Mouse (Mus musculus) thymus, adult 18-20 months (tissue): Measurements from ENCODE around the gene Acadl.

Source experiments
- DNase-seq, 2 experiments: peaks; one replicate each; pipeline ENCODE4 v3.0.0; 2022; ENCODE audit warnings: mixed read lengths in 2 of 2

The Acadl gene

DNA sequence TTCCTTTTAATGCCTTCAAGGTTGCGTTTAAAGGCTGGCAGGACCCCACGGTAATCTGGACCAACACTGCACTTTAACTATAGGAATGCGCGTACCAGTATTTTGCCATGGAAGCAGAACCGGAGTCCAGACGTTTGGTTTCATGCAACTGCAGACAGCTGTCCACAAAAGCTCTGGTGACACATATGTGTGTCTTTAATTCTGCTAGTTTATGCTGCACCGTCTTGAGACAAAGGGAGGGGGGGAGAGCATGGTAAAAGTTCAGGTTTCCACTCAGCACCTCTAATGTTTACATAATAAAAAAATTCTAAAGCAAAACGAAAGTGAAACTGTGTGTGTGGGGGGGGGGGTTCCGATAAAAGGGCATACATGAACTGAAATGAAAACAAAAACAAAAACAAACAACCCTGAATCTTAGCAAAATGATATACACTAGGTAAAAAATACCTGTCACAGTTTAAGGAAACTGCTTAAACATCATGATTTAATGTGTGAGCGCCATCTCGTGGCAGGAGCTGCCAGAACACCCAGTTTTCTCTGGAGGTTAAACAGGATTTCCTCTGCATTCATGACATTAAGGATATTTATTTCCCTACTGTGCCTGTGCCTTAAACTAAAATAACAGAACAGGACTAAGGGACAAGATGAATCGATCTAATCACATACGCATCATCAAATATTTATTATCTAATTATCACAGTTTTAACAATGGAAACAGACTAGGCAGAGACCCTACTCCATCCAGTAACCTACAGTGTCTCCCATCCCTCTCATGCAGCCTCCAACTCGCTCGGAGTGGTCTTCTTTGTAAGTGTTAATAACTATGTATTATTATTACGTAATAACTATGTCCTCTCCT lies 24.7 kb downstream of the Acadl start:
- peak; percentile 48 to 58 for DNase-seq

DNA sequence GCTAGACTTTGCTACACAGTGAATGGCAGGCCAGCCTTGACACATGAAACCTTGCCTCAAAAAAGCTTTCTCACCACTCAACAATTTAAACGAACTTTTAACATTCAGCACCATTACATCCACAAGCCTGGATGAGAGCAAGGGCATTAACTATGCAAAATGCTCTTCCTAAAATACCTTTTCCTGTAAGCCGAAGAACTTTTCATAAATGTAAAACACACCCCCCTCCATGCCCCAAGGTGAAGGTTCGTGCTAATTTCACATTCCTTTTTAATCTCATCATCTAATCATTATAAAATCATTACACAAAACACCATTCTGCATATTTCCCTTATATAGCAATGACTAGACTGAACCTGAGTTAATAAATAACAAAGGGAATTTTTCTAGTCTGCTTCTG lies 25.9 kb downstream of the Acadl start:
- DNase-seq = no peak

DNA sequence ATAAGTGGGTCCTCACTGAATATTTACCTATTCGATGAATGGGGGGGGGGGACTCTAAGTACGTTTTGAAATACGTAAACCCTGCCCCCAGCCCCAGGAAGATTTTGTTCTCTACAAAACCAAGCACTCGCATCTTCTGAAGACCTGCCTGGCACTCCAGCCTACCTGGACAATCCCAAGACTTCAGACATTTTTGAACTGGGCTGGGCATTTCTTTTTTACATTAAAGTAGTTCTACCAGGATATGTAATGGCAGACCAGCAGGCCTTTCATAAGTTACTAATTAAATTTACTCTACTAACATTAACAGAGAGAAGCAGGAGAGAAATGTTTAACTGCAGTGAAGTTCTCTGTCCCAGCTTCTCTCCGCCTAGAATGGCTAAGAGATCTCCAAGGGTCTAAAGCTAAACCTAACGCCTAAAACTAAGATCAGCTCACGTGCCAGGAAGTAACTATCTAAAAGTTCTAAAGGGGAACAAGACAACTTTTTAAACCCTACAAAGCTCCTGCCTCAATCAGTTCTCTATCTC lies 30.4 kb downstream of the Acadl start:
- no peak for DNase-seq

DNA sequence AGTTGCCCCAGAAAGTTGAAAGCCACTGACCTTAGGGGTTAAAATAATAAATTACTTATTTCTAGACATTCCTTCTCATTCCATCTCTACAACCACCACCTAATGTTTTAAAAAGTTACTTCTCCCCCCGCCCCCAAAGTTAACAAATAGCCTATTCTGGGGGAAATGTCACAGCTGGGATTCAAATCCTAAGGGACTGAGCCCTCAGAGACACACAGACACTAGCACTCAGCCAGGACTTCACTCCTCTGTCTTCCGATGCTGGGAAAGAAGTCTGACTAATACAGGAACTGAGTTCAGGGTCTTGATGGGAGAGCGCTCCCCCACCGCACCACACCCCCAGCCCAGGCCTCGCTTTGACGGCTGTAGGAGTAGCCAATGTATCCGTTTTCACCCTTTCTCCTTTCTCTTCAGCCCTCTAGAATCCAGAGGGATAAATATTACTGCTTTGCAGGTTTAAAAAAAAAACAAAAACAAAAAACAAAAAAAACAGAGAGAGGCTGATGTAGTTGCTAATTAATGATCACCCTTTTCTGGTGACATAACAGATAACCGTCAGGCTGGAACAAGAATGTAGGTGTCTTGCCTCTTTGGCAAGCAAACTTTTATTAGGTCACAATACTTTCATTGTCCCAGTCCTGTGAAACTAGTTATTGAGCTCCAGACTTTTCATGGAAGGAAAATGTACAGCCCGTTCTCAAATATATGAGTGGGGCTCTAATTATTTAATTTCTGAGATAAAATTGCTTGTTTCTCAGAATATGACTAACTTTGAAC lies 31.1 kb downstream of the Acadl start:
- DNase-seq = no peak

DNA sequence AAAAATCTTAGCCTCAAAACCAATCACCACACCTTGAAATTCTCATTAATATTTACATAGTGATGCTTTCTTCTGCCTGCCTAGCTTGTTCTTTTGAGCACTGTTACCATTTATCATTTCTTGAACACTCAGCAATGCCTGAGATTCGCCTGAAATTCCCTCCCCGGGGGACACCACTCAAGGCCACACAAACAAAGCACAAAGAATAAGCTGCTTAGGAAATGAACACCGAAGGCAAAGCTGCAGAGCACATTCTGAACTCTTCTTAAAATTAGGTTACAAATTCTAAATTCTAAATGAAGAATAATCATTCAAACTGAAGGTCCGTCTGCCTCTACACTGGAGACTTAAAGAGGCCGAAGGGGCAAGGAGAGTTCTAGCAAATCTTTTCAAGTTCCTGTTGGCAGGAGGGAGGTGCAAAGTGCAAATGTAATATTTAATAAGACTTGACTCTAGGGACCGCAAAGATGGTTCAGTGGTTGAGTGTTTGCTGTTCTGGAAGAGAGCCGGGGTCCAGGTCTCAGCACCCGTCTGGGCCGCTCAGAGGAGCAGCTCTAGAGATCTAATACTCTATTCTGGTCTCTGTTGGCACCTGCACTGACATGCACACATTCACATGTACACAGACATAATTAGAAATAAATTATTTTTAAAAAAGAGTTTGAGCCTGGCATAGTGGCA lies 33.5 kb downstream of the Acadl start:
- no peak for DNase-seq

DNA sequence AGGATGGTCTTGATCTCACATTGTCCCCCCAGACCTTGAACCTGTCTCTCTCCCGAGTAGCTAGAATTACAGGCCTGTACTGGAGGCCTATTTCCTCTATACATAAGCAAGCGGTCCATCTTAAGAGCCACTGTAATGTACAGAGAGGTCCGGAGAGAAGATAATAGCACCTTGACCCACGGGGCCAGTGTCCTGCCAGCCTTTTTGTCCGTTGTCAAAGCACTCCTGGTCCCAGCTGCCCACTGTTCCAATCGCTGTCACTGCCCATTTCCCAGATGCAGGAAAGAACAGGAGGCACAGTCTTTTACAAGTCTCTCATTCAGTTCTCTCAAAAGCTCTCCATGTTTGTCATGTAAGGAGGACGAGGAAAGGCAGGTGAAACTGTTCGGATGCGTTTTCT lies 41.1 kb downstream of the Acadl start:
- DNase-seq = no peak

DNA sequence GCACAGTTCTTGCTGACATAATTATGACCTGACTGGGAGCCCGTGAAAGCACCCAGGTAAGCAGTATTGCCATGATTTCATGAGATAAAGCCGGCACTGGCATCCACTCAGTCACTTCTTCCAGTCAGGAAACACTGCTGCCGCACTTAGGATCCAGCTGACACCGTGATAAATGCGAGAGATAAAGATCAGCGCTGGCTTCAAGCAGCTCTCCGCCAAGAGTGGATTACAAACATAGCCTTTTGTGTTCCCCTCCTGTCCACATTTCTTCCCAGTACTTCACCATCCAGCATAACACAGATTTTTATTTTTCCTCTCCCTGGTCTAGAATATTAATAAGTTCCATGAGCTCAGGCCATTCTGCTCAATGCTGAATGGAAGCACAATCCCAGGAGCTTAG lies 42.8 kb downstream of the Acadl start:
- no peak for DNase-seq

DNA sequence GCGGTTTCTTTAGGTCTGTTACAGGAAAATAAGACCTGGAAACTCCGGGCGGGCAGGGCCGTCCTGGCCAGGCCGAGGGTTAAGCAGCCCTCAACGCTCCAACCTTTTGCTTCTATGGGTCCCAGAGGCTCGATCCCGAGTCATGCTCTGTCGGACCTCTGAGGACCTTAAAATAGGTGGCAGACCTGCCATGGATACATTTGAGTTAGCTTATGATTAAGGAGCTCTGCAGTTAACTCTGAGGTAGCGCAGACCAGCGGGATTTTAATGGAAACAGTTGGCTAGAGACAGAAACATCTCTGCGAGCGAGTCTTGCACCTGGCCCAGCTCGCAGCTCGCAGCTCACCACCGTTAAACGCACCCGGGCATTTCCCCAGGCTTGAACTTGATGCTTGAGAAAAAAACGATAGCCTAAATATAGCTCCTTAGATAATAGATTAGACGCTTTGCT lies 45.2 kb downstream of the Acadl start:
- peak in 1 of 2 experiments; percentile 42 for DNase-seq

DNA sequence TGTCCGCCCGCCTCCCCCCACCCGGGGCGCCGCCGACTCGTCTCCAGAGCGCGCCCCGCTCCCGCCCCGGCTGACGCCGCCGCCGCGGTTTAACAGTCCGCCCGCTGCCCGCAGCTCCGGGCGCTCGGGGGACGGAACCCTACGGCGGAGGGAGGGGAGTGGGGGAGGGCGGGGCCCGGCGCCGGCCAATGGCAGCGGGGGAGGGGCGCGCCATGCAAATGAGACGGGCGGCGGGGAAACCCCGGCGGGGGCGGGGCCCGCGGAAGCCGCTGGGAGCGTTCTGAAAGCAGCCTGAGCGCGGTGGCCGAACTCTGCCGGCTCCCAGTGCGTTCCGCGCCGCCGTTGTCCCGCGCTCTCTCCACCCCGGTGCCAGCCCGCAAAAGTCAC lies 45.6 kb downstream of the Acadl start, which contains the start of gene Kansl1l:
Gene Kansl1l, minus strand, starts transcription at position 110 of the 387 bp plus-strand sequence.
- DNase-seq = peak; percentile 85 to 89

DNA sequence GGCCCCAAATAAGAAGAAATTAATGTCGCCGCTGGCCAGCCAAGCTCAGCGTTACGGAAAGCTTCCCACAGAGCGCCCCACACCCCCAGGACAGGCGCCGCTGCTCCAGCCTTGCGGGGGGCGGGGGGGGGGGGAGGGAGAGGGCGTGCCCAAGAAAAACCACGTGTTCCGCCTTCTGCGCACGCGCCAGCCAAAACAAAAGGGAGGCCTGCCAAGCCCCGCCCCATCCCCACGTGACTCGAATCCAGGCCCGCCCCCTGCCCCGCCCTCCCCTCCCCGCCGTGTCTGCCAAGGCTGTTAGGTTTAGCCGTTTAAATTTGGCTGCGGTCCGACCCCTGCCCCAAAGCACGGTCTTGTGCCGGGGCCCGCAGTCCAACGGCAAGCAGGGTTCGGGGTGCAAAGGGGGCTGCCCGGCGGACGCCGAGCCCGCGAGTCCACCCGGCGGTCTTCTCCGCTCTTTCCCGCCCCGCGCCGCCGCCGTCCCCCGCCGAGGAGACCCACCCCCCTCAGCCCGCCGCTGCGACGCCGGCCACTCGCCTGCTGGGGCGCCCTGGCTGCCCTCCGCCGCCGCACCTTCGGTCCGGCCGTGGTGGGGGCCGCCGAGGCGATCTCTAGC lies 46.1 kb downstream of the Acadl start:
- peak; percentile 80 to 85 for DNase-seq

DNA sequence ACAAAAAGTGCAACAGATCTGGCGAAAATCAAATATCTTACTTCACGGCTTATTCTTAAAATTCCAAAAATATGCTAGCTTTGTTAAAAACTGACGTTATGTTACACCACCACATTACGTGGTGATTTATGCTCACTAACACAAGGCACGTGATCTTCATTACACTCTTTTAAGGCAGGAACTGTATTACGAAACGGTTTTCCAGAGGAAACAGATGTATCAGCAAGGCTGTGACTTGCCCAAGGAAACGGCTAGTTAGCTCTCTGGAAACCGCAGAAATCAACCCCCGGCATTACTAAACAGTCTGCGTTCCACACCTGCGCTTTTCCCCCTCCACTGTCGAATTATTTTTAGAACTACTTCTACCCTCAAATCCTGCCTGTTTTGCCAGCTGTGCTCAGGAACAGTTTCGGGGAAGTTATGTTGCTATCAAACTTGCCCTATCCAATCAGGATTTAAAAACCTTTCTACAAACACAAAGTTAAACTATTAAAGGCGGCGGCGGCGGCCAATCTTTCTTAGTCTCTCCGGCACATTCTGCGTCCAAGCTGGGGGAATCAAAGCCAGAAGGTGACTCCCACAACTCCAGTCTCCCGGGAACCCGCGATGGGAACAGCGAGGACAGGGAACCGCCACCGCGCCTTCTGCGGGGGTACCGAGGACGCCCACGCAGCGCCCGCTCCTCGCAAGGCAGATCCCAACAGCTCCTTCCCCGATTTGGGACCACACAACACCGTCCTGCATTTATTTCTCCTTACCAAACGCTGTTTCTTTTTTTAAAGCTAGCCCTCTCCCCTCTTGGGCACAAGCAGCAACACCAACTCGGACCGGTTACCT lies 46.9 kb downstream of the Acadl start:
- peak; percentile 58 to 81 for DNase-seq

DNA sequence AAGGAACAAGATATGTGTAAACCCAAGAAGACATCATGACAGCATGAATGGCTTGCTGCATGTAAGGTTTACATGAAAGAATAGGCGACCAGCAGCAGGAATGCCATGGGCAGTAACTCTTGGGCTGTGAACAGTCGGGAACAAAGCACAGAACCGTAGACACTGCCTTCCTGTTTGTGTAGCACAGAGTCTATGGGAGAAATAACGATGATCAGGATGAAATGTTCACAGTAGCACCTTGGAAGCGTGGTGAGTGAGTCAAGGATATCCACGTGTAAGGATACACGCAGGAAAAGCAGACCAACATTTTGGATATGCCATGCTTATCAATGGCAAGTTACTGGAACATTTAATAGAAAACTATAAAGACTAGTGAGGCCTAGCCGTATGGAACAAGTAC lies 48.3 kb downstream of the Acadl start:
- no peak for DNase-seq

DNA sequence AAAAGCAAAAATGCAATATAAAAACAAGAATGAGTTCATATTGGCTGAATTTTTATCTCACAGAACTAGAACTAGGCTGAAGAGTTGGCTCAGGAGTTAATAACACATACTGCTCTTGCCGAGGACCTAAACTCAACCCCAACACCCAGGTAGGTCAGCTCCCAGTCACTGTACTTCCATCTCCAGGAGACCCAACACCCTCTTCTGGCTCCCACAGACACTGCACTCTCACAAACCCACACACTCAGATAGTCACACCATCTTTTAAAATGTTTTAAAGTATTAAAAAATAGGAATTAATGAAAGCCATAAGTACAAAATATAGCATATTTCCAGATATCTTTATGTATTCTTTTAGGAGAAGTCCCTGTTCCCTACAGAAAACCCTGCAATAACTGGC lies 49.9 kb downstream of the Acadl start:
- DNase-seq = no peak

DNA sequence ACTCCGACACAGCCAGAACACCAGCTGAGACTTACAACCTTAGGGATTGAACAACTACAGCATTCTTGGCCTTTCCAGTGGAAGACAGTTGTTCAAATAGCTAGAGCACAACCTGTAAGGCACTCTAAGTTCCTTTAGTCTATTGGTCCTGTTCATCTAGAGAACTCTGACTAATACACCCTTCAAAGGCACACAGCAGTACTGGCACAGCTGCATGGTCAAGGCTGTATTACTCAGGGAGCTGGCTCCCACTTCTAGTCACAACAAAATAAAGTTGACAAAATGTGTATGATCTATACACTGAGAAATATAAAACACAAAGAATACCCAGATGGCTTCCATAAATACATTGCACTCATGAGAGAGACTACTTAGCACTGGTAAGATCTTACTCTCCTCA lies 56.3 kb downstream of the Acadl start:
- DNase-seq = no peak

DNA sequence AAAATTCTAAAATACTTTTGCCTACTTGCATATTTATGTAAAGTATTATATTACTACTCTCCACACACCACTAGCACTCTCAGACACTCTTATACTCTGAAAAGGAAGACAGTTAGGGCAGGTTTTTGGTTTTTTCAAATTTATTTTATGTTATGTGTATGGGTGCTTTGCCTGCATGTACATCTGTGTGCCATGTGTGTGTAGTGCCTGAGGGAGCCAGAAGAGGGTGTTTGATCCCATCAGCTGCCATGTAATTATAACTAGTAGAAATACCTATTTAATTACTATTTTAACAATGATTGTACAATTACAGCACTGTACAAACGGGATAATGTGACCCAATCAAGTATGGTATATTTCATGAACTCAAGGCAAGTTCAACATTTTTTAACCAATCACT lies 57.7 kb downstream of the Acadl start:
- no peak for DNase-seq

DNA sequence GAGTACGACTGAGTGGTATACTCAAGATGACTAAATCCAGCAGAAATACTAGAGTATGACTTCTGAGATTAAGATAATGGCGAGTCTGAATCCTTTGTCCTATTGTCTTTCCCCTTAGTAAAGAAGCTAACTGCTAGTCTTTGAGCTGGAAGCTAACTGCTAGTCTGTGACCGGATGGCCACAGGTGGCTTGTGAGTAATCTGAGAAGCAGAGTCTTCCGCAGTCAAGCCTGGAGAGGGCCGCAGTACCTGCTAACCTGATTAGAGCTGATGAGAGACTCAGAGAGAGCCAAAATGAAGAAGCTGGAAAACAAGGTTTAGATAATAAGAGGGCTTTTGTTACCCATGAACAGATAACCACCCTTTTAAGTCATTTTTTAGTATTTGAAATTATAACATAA lies 58.4 kb downstream of the Acadl start:
- DNase-seq = no peak

DNA sequence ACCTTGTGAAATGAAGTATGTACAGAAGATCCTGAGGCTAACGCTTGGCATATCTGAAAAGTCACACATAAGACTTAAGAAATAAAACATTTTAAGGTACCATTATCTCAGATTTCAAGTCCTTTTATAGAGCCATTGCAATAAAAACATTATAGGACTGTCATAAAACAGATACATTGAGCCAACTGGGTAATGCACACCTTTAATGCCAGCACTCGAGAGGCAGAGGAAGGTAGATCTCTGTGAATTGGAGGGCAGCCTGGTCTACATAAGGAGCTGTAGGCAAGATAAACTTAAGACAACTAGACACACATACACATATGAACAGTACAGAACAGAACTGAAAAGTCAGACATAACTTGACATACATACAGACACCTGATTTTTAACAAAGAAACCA lies 65.1 kb downstream of the Acadl start:
- DNase-seq = no peak

DNA sequence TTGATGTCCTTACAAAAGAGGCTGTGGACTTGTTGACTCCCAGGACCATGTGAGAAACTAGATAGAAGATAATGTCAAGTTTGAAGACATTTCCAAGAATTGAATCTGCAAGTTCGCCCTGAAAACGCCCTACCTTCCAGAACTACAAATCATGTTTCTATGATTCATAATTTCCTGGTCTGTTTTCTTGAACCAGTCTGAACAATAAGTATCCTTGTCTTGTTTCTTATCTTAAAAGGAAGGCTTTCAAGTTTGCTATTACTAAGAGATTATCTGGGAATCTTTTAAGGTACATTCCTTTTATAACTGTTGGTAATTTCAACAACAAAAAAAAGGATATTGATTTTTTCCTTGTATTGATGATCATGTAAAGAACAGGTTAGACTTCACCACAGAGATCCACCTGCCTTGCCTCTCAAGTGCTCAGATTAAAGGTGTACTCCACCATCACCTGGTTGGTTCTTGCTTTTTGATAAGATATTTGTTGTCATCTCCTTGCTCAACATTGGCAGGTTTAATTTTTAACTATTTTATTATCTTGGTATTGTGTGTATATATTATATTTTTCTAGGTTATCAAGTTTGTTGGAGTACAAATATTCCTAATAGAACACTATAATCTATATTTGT lies 70.1 kb downstream of the Acadl start:
- DNase-seq = no peak

DNA sequence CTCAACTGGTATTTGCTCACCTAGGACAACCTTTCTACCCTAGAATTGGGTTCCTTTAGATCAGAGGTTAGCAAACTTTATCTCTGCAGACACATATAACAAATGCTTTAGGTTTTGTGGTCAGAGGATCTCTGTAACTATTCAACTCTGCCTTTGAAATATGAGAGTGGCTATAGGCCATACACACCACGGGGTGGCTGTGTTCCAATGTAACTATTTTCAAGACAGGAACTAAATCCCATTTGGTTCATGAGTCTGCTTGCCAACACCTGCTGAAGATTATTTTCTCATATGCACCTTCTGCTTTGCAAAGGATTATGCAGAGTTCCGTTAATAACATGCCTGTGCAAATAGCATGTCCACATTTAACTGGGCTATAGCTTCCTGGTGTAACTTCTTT lies 80.8 kb downstream of the Acadl start:
- DNase-seq = no peak

DNA sequence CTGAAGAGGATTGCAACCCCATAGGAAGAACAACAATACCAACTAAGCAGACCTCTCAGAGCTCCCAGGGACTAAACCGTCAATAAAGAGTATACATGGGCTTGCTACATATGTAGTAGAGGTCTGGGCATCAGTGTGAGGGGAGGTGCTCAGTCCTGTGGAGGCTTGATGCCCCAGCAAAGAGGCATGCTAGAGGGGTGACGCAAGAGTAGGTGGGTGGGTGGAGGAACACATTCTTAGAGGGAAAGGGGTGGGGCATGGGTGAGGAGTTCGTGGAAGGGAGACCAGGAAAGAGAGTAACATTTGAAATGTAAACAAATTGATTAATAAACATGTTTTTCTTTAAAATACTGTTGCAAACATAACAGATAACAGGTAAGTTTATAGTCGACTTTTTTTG lies 82.0 kb downstream of the Acadl start:
- DNase-seq = no peak
